Mouse (Mus musculus) testis, adult 2 months (tissue): ENCODE data around the gene Rad54l2.

ENCODE experiments used
- CTCF ChIP-seq: fragments of 200-500 bp; IDR thresholded peaks from 2 replicates; pipeline ENCODE4 v1.5.1; 2012; ENCODE audit warnings: low read depth, mild to moderate bottlenecking, inconsistent platforms, low read length, moderate library complexity; ENCODE audit not compliant: control insufficient read depth, insufficient read depth, insufficient replicate concordance
- POLR2A ChIP-seq: fragments of 200-500 bp; IDR thresholded peaks from 2 replicates; pipeline ENCODE4 v1.6.1; 2012; ENCODE audit warnings: low read depth, mild to moderate bottlenecking, inconsistent platforms, low read length, moderate library complexity; ENCODE audit not compliant: control insufficient read depth

GRCm38 (mm10) chr9:106790831-106791230 is 1.8 kb upstream of the Rad54l2 start:
- TF ChIP-seq CTCF, result no peak
- TF ChIP-seq POLR2A, result no peak
